Mouse (Mus musculus): ENCODE data around the gene Wdr41. TPM values are rescaled to one million over a fixed set of nuclear protein-coding genes. Genes with fewer than 3 reads are reported as not detected.
A peak's percentile ranks its signal among the peaks of the same experiment; 100 is the strongest.

The Wdr41 gene
- total and polyA plus RNA-seq, 3 experiments = 5.0 to 12.7 (median 10.7) TPM

- H3K9ac ChIP-seq (ENCODE audit: insufficient read depth, low read depth) = no peak overlapping the region
- DNase-seq (ENCODE audit: extremely low read depth) = peak; percentile 74
- in situ Hi-C loops (cut with MboI; ENCODE audit: low pct_ligation_motif_present, low pct_unique_long_range_greater_than_20kb, low sequenced_read_pairs) = loop anchor here (25.0 kb wide), 1 partner anchor 219 kb away; no protein-coding TSS in a partner anchor
- H3K27me3 ChIP-seq (replicated peaks) = no peaks in the 10 kb centered on the region
- H3K36me3 ChIP-seq (replicated peaks in 1 of 2; ENCODE audit: control insufficient read depth in 1 of 2, insufficient read depth in 1 of 2, low read length in 1 of 2) = no peaks in the 10 kb centered on the region
- TF ChIP-seq TBP (conservative IDR thresholded peaks at IDR 0.05; ENCODE audit: low read depth, low read length) (no peak), IRF4 (IDR thresholded peaks at IDR 0.05; ENCODE audit: low read depth, low read length) (peak; percentile 18; the same call in 1 of the 2 replicates), CTCF (conservative IDR thresholded peaks at IDR 0.05 in 1 of 2, IDR thresholded peaks at IDR 0.05 in 1 of 2; ENCODE audit: low read depth in 2 of 2, low read length in 2 of 2) (peak; percentile 37 to 93; a peak in 3 of 4 replicates), BHLHE40 (IDR thresholded peaks at IDR 0.05; ENCODE audit: low read depth, low read length) (peak; percentile 57), SMC3 (IDR thresholded peaks at IDR 0.05; ENCODE audit: low read depth, low read length) (peak; percentile 96), RAD21 (IDR thresholded peaks at IDR 0.05; ENCODE audit: low read depth, low read length) (peak; percentile 85), NELFE (IDR thresholded peaks at IDR 0.05; ENCODE audit: low read depth, low read length) (peak; percentile 29; the same call in 1 of the 2 replicates), ZC3H11A (IDR thresholded peaks at IDR 0.05; ENCODE audit: low read depth, low read length) (peak; percentile 83), MAZ (IDR thresholded peaks at IDR 0.05; ENCODE audit: low read depth, low read length) (no peak), MXI1 (IDR thresholded peaks at IDR 0.05; ENCODE audit: low read depth, low read length) (no peak)
- H3K79me2 ChIP-seq (replicated peaks; ENCODE audit: control insufficient read depth, extremely low read depth, insufficient read depth, poor library complexity, severe bottlenecking) = no peaks in the 10 kb centered on the region
- H3K4me3 ChIP-seq (replicated peaks in 1 of 3; ENCODE audit: low read depth in 2 of 3, low read length in 2 of 3, poor library complexity in 1 of 3) = no peak overlapping the region
- H3K4me2 ChIP-seq (ENCODE audit: insufficient read depth, low read depth, poor library complexity, severe bottlenecking) = no peak overlapping the region
- dilution Hi-C loops (cut with MboI; ENCODE audit: extremely low pct_ligation_motif_present, extremely low pct_unique_long_range_greater_than_20kb, low sequenced_read_pairs) = no loop called here
- no peaks in the 10 kb centered on the region for H3K9me3 ChIP-seq (replicated peaks; ENCODE audit: low read length)
- peaks cover 2 to 3% of the 10 kb centered on the region in 2 experiments; a peak in 1 of 4 replicates for H3K4me1 ChIP-seq (ENCODE audit: control insufficient read depth in 1 of 2, insufficient read depth in 2 of 2)
- H3K27ac ChIP-seq (ENCODE audit: insufficient read depth, low read depth) = no peak overlapping the region
Observed at GRCm38 (mm10) chr13:95067854-95068253, 91.7 kb downstream of the Wdr41 start.

DNA sequence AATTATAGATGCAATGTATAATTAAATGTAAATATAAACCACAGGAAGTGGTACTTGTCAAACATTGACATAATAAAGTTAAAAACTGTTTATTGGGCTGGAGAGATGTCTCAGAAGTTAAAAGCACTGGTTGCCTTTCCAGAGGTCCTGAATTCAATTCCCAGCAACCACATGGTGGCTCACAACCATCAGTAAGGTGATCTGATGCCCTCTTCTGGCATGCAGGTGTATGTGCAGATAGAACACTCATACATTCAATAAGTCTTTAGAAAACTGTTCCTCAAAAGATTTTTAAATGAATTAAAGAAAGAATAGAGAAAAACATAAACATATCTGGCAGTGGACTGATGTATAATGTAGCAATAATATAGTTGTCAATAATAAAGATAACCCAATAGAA lies 94.1 kb downstream of the Wdr41 start:
- no peaks in the 10 kb centered on the region for H3K79me2 ChIP-seq (replicated peaks; ENCODE audit: control insufficient read depth, extremely low read depth, insufficient read depth, poor library complexity, severe bottlenecking)
- no peak overlapping the region for H3K9ac ChIP-seq (ENCODE audit: insufficient read depth, low read depth)
- dilution Hi-C loops (cut with MboI; ENCODE audit: extremely low pct_ligation_motif_present, extremely low pct_unique_long_range_greater_than_20kb, low sequenced_read_pairs) = no loop called here
- in situ Hi-C loops (cut with MboI; ENCODE audit: low pct_ligation_motif_present, low pct_unique_long_range_greater_than_20kb, low sequenced_read_pairs) = loop anchor here (25.0 kb wide), 1 partner anchor 217 kb away; no protein-coding TSS in a partner anchor
- TF ChIP-seq ELF1 (IDR thresholded peaks at IDR 0.05; ENCODE audit: low read depth, low read length) = no peak
- TF ChIP-seq KAT2A (IDR thresholded peaks at IDR 0.05; ENCODE audit: insufficient replicate concordance, low read length) = no peak
- TF ChIP-seq CHD2 (IDR thresholded peaks at IDR 0.05; ENCODE audit: low read length) = no peak
- TF ChIP-seq SMC3 (IDR thresholded peaks at IDR 0.05; ENCODE audit: low read depth, low read length) = peak; percentile 38; the same call in 1 of the 2 replicates
- no peak for TF ChIP-seq MAFK (IDR thresholded peaks at IDR 0.05; ENCODE audit: insufficient replicate concordance, low read length)
- peak; percentile 56; the same call in 1 of the 2 replicates for TF ChIP-seq MYC (IDR thresholded peaks at IDR 0.05; ENCODE audit: low read depth, low read length)
- TF ChIP-seq CTCF (conservative IDR thresholded peaks at IDR 0.05 in 1 of 2, IDR thresholded peaks at IDR 0.05 in 1 of 2; ENCODE audit: low read depth in 2 of 2, low read length in 2 of 2) = peak; percentile 11 to 66; a peak in 2 of 4 replicates
- peak; percentile 23 for TF ChIP-seq RAD21 (IDR thresholded peaks at IDR 0.05; ENCODE audit: low read depth, low read length)
- no peak for TF ChIP-seq MAZ (IDR thresholded peaks at IDR 0.05; ENCODE audit: low read depth, low read length)
- TF ChIP-seq JUN (IDR thresholded peaks at IDR 0.05; ENCODE audit: insufficient read depth, low read depth, low read length) = no peak
- no peak overlapping the region for H3K4me3 ChIP-seq (replicated peaks in 1 of 3; ENCODE audit: low read depth in 2 of 3, low read length in 2 of 3, poor library complexity in 1 of 3)
- no peak overlapping the region for H3K27ac ChIP-seq (ENCODE audit: insufficient read depth, low read depth)
- H3K4me2 ChIP-seq (ENCODE audit: insufficient read depth, low read depth, poor library complexity, severe bottlenecking) = no peak overlapping the region
- no peaks in the 10 kb centered on the region for H3K27me3 ChIP-seq (replicated peaks)
- H3K9me3 ChIP-seq (replicated peaks; ENCODE audit: low read length) = peaks cover under 1% of the 10 kb centered on the region
- no peak for DNase-seq (ENCODE audit: extremely low read depth)
- H3K36me3 ChIP-seq (replicated peaks in 1 of 2; ENCODE audit: control insufficient read depth in 1 of 2, insufficient read depth in 1 of 2, low read length in 1 of 2) = no peaks in the 10 kb centered on the region
- peaks cover 2 to 10% of the 10 kb centered on the region in 2 experiments; a peak in 2 of 4 replicates for H3K4me1 ChIP-seq (ENCODE audit: control insufficient read depth in 1 of 2, insufficient read depth in 2 of 2)

Other genes starting within 250 kb of the Wdr41 start
- 141 and 184 TPM in 2 replicates for gene Tbca, start 187.4 kb upstream of the Wdr41 start, total RNA-seq (2012; rRNA removed)
- gene Tbca, start 187.4 kb upstream of the Wdr41 start, total RNA-seq (2014; rRNA removed) = 552 and 646 TPM in 2 replicates
- 196 and 239 TPM in 2 replicates for gene Tbca, start 187.4 kb upstream of the Wdr41 start, polyA plus RNA-seq (2012; ENCODE audit: insufficient read length, low read depth)
- gene Otp, start 100.7 kb upstream of the Wdr41 start, total RNA-seq (2012; rRNA removed) = not detected in 2 replicates
- gene Otp, start 100.7 kb upstream of the Wdr41 start, total RNA-seq (2014; rRNA removed) = not detected in 2 replicates
- not detected in 2 replicates for gene Otp, start 100.7 kb upstream of the Wdr41 start, polyA plus RNA-seq (2012; ENCODE audit: insufficient read length, low read depth)

Measured in CH12.LX (cell line).